Mouse (Mus musculus): ENCODE measurements at regions not wholly inside any gene's neighbourhood (a gene's known extent, or its start where the extent isn't known, plus 50 kb on each side); places are given as distances from the start of the nearest gene placed in this dataset.

- DNase-seq: no peak
These were observed 91.6 kb downstream of the Nuf2 start for GRCm38 (mm10) chr1:169439621-169440020.

- no peak for DNase-seq
These were observed 93.3 kb downstream of the Nuf2 start for GRCm38 (mm10) chr1:169438006-169438405.

GRCm38 (mm10) chr1:169422408-169422807 lies 108.9 kb downstream of the Nuf2 start:
- DNase-seq: no peak

- no peak for DNase-seq
These were observed 109.6 kb downstream of the Nuf2 start for GRCm38 (mm10) chr1:169421671-169422070.

GRCm38 (mm10) chr1:169418665-169419045 lies 112.6 kb downstream of the Nuf2 start:
- DNase-seq: no peak

- DNase-seq: no peak
These were observed 113.1 kb downstream of the Nuf2 start for GRCm38 (mm10) chr1:169417979-169418664.

GRCm38 (mm10) chr1:169416701-169417100 lies 114.6 kb downstream of the Nuf2 start:
- DNase-seq: no peak

- no peak for DNase-seq
These were observed 123.1 kb downstream of the Nuf2 start for GRCm38 (mm10) chr1:169408120-169408519.

GRCm38 (mm10) chr1:169400841-169401240 lies 130.4 kb downstream of the Nuf2 start:
- DNase-seq: no peak

GRCm38 (mm10) chr1:169397371-169397770 lies 133.9 kb downstream of the Nuf2 start:
- peak in 1 of 2 experiments; percentile 25 for DNase-seq

GRCm38 (mm10) chr1:169387056-169387455 lies 144.2 kb downstream of the Nuf2 start:
- DNase-seq: no peak

- no peak for DNase-seq
These were observed 145.4 kb downstream of the Nuf2 start for GRCm38 (mm10) chr1:169385740-169386424.

GRCm38 (mm10) chr1:169374686-169375085 lies 156.6 kb downstream of the Nuf2 start:
- no peak for DNase-seq

GRCm38 (mm10) chr1:169368758-169369157 lies 162.5 kb downstream of the Nuf2 start:
- peak in 1 of 2 experiments; percentile 24 for DNase-seq

- DNase-seq: no peak
These were observed 163.3 kb downstream of the Nuf2 start for GRCm38 (mm10) chr1:169367772-169368501.

- DNase-seq: no peak
These were observed 163.9 kb downstream of the Nuf2 start for GRCm38 (mm10) chr1:169367316-169367715.

GRCm38 (mm10) chr1:169362564-169362963 lies 168.7 kb downstream of the Nuf2 start:
- no peak for DNase-seq

GRCm38 (mm10) chr1:169357652-169358241 lies 173.5 kb downstream of the Nuf2 start:
- DNase-seq: no peak

- peak in 1 of 2 experiments; percentile 10 for DNase-seq
These were observed 177.2 kb downstream of the Nuf2 start for GRCm38 (mm10) chr1:169354021-169354420.

- DNase-seq: peak in 1 of 2 experiments; percentile 28
These were observed 183.6 kb downstream of the Nuf2 start for GRCm38 (mm10) chr1:169347692-169348091.

GRCm38 (mm10) chr1:169346876-169347275 lies 184.4 kb downstream of the Nuf2 start:
- no peak for DNase-seq

GRCm38 (mm10) chr1:169341131-169341530 lies 190.1 kb downstream of the Nuf2 start:
- DNase-seq: no peak

- no peak for DNase-seq
These were observed 192.8 kb downstream of the Nuf2 start for GRCm38 (mm10) chr1:169338461-169338860.

All from heart, adult 18-20 months (tissue).